In genomic region chr16:3885065-3885670, GRCm38 (mm10) we compare ENCODE assay signal across 8 mouse cellular contexts. TPM values are rescaled to one million over a fixed set of nuclear protein-coding genes. Genes with fewer than 3 reads are reported as not detected.
DNase-seq lines count a peak whose midpoint lies in the region; ATAC-seq and TF ChIP-seq lines count a peak whose summit lies in the region.

No protein-coding gene starts in this region.

- H3K9ac ChIP-seq in embryonic facial prominence, embryonic 15.5 days: peak overlapping the region; percentile 92
- peak overlapping the region; percentile 90 for H3K9ac ChIP-seq in kidney, embryonic 14.5 days (ENCODE audit: low read depth, low read length)
- H3K9ac ChIP-seq in midbrain, postnatal 0 days (replicated peaks; ENCODE audit: low read length, poor library complexity, severe bottlenecking): peak overlapping the region; percentile 93

- peaks cover 14% of the 10 kb centered on the region for H3K4me1 ChIP-seq in cerebellum, adult 2 months (ENCODE audit: control insufficient read depth, insufficient read depth, low read length)
- peaks cover 12% of the 10 kb centered on the region for H3K4me1 ChIP-seq in embryonic facial prominence, embryonic 15.5 days
- H3K4me1 ChIP-seq in kidney, embryonic 14.5 days (ENCODE audit: control insufficient read depth, insufficient read depth, low read length): peaks cover 7% of the 10 kb centered on the region; the same call in 1 of the 2 replicates
- peaks cover 8% of the 10 kb centered on the region; the same call in 1 of the 2 replicates for H3K4me1 ChIP-seq in midbrain, postnatal 0 days (ENCODE audit: insufficient read depth, low read length)

- H3K4me3 ChIP-seq in cerebellum, adult 2 months (replicated peaks; ENCODE audit: insufficient read depth, low read depth, low read length): peak overlapping the region; percentile 84
- H3K4me3 ChIP-seq in embryonic facial prominence, embryonic 15.5 days (replicated peaks): peak overlapping the region; percentile 96
- peak overlapping the region; percentile 94 for H3K4me3 ChIP-seq in kidney, embryonic 14.5 days (ENCODE audit: low read length)
- H3K4me3 ChIP-seq in midbrain, postnatal 0 days (ENCODE audit: low read depth, low read length): peak overlapping the region; percentile 99

- H3K36me3 ChIP-seq in embryonic facial prominence, embryonic 15.5 days: 0 out of 2 replicates have a peak, but pooled peaks cover 7% of the 10 kb centered on the region
- no peaks in the 10 kb centered on the region for H3K36me3 ChIP-seq in kidney, embryonic 14.5 days (ENCODE audit: control insufficient read depth, insufficient read depth, low read length)
- H3K36me3 ChIP-seq in midbrain, postnatal 0 days (ENCODE audit: insufficient read depth, low read length): peaks cover 2% of the 10 kb centered on the region; the same call in 1 of the 2 replicates

- H3K27ac ChIP-seq in cerebellum, adult 2 months (ENCODE audit: insufficient read depth, low read length): peak overlapping the region; percentile 95
- H3K27ac ChIP-seq in embryonic facial prominence, embryonic 15.5 days (replicated peaks): peak overlapping the region; percentile 96
- peak overlapping the region; percentile 86 for H3K27ac ChIP-seq in kidney, embryonic 14.5 days (ENCODE audit: low read depth, low read length)
- peak overlapping the region; percentile 92 for H3K27ac ChIP-seq in midbrain, postnatal 0 days (ENCODE audit: low read depth, low read length)

- no peak for ATAC-seq in embryonic facial prominence, embryonic 15.5 days (ENCODE audit: insufficient number of reproducible peaks, low FRiP score, low TSS enrichment, low read depth)
- ATAC-seq in kidney, embryonic 14.5 days (ENCODE audit: low FRiP score, low TSS enrichment): peak; percentile 13; the same call in 1 of the 2 replicates
- peak; percentile 8 for ATAC-seq in midbrain, postnatal 0 days (ENCODE audit: low FRiP score)

- intact Hi-C loops in left cerebral cortex, postnatal 36 days (cut with DNase I): loop anchor here (10.0 kb wide), 1 partner anchor 140 kb away; the partner anchor contains the start of gene Zfp263

- under 1% methylated on average over 10 of the region's 10 CpGs for WGBS in cerebellum, adult 2 months
- under 1% methylated on average over 10 of the region's 10 CpGs for WGBS in embryonic facial prominence, embryonic 15.5 days
- WGBS in kidney, embryonic 14.5 days: under 1% methylated on average over 10 of the region's 10 CpGs
- WGBS in midbrain, postnatal 0 days: 3% methylated on average over 10 of the region's 10 CpGs

- no peak for TF ChIP-seq CTCF in cerebellum, adult 2 months (IDR thresholded peaks at IDR 0.05; ENCODE audit: borderline replicate concordance, insufficient read depth, low read depth, low read length)
- no peak for TF ChIP-seq CTCF in midbrain, postnatal 0 days (IDR thresholded peaks at IDR 0.05)

- peak overlapping the region; percentile 71 for H3K4me2 ChIP-seq in embryonic facial prominence, embryonic 15.5 days (replicated peaks)
- H3K4me2 ChIP-seq in kidney, embryonic 14.5 days (replicated peaks; ENCODE audit: low read depth, low read length): peak overlapping the region; percentile 75
- peak overlapping the region; percentile 73 for H3K4me2 ChIP-seq in midbrain, postnatal 0 days (ENCODE audit: low read depth, low read length, poor library complexity, severe bottlenecking)

- no peaks in the 10 kb centered on the region for H3K9me3 ChIP-seq in embryonic facial prominence, embryonic 15.5 days (replicated peaks)
- no peaks in the 10 kb centered on the region for H3K9me3 ChIP-seq in kidney, embryonic 14.5 days (ENCODE audit: control insufficient read depth, low read length)
- no peaks in the 10 kb centered on the region for H3K9me3 ChIP-seq in midbrain, postnatal 0 days (ENCODE audit: low read length)

- H3K27me3 ChIP-seq in cerebellum, adult 2 months (ENCODE audit: control insufficient read depth, insufficient read depth, low read length): no peaks in the 10 kb centered on the region
- no peaks in the 10 kb centered on the region for H3K27me3 ChIP-seq in embryonic facial prominence, embryonic 15.5 days
- H3K27me3 ChIP-seq in kidney, embryonic 14.5 days (ENCODE audit: control insufficient read depth, insufficient read depth, low read length): no peaks in the 10 kb centered on the region
- H3K27me3 ChIP-seq in midbrain, postnatal 0 days (ENCODE audit: insufficient read depth, low read length): no peaks in the 10 kb centered on the region

- peak in 1 of 2 experiments; percentile 38 for DNase-seq in cerebellum, adult 2 months
- DNase-seq in cerebellum, adult 11 months: no peak
- DNase-seq in 416B (ENCODE audit: low read depth): peak; percentile 71
- peak; percentile 19 for DNase-seq in midbrain, postnatal 0 days (ENCODE audit: low spot score)
- DNase-seq in gastrocnemius, postnatal 4 days (ENCODE audit: low spot score in 2 of 2): no peak
- DNase-seq in left cerebral cortex, postnatal 36 days (ENCODE audit: low spot score in 2 of 2): no peak

- no peak for TF ChIP-seq POLR2A in cerebellum, adult 2 months (IDR thresholded peaks at IDR 0.05; ENCODE audit: borderline replicate concordance, insufficient read depth, low read length)

RNA-seq across cellular contexts. Expression of gene Gm20695, which starts 0.7 kb away (rescaled TPM):
- 0.69 and 1.4 TPM in 2 replicates for polyA plus RNA-seq in cerebellum, adult 2 months (2012; rRNA removed)
- 1.3 and 1.9 TPM in 2 replicates for polyA plus RNA-seq in embryonic facial prominence, embryonic 15.5 days (2015; fragmentation: Nextera tagmentation; extraction: Ambion mirVana)
- 0.70 and 2.9 TPM in 2 replicates for polyA plus RNA-seq in kidney, embryonic 14.5 days (2014; fragmentation: Nextera tagmentation; extraction: Ambion mirVana)
- 0.93 TPM in 1 of 2 replicates, not detected in the other for total RNA-seq in midbrain, postnatal 0 days (2014; rRNA removed)
- polyA plus RNA-seq in midbrain, postnatal 0 days (2015; fragmentation: Nextera tagmentation; extraction: Ambion mirVana): 1.6 and 2.8 TPM in 2 replicates
- under 1 TPM; 0.36 to 0.44 TPM for total RNA-seq in gastrocnemius, postnatal 4 days (2021)
- 1 to 10 TPM in 1 of 2 experiments, not detected in 1; 1.2 TPM for total RNA-seq in left cerebral cortex, postnatal 36 days (2021)

RNA-seq across cellular contexts. Expression of gene Zfp597, which starts 0.8 kb away (rescaled TPM):
- 14.1 and 14.3 TPM in 2 replicates for polyA plus RNA-seq in cerebellum, adult 2 months (2012; rRNA removed)
- polyA plus RNA-seq in embryonic facial prominence, embryonic 15.5 days (2015; fragmentation: Nextera tagmentation; extraction: Ambion mirVana): 5.7 and 7.2 TPM in 2 replicates
- 3.7 and 7.1 TPM in 2 replicates for polyA plus RNA-seq in kidney, embryonic 14.5 days (2014; fragmentation: Nextera tagmentation; extraction: Ambion mirVana)
- total RNA-seq in midbrain, postnatal 0 days (2014; rRNA removed): 43.4 and 53.9 TPM in 2 replicates
- 12.6 and 14.9 TPM in 2 replicates for polyA plus RNA-seq in midbrain, postnatal 0 days (2015; fragmentation: Nextera tagmentation; extraction: Ambion mirVana)
- 10 to 100 TPM; 10.6 to 11.9 TPM for total RNA-seq in gastrocnemius, postnatal 4 days (2021)
- 10 to 100 TPM; 23.1 to 26.8 TPM for total RNA-seq in left cerebral cortex, postnatal 36 days (2021)

RNA-seq across cellular contexts. Expression of gene Naa60, which starts 13.0 kb away (rescaled TPM):
- 115 and 116 TPM in 2 replicates for polyA plus RNA-seq in cerebellum, adult 2 months (2012; rRNA removed)
- polyA plus RNA-seq in embryonic facial prominence, embryonic 15.5 days (2015; fragmentation: Nextera tagmentation; extraction: Ambion mirVana): 56.8 and 59.6 TPM in 2 replicates
- polyA plus RNA-seq in kidney, embryonic 14.5 days (2014; fragmentation: Nextera tagmentation; extraction: Ambion mirVana): 34.2 and 58.4 TPM in 2 replicates
- total RNA-seq in midbrain, postnatal 0 days (2014; rRNA removed): 87.9 and 95.8 TPM in 2 replicates
- polyA plus RNA-seq in midbrain, postnatal 0 days (2015; fragmentation: Nextera tagmentation; extraction: Ambion mirVana): 102 and 106 TPM in 2 replicates
- 10 to 100 TPM; 37.3 to 43.1 TPM for total RNA-seq in gastrocnemius, postnatal 4 days (2021)
- 100 to 1,000 TPM; 124 TPM for total RNA-seq in left cerebral cortex, postnatal 36 days (2021)

RNA-seq across cellular contexts. Expression of gene 1700037C18Rik, which starts 23.3 kb away (rescaled TPM):
- polyA plus RNA-seq in cerebellum, adult 2 months (2012; rRNA removed): 4.8 and 5.8 TPM in 2 replicates
- polyA plus RNA-seq in embryonic facial prominence, embryonic 15.5 days (2015; fragmentation: Nextera tagmentation; extraction: Ambion mirVana): 10.9 and 13.2 TPM in 2 replicates
- polyA plus RNA-seq in kidney, embryonic 14.5 days (2014; fragmentation: Nextera tagmentation; extraction: Ambion mirVana): 7.0 and 10.2 TPM in 2 replicates
- 8.9 and 9.9 TPM in 2 replicates for total RNA-seq in midbrain, postnatal 0 days (2014; rRNA removed)
- 13.3 and 13.4 TPM in 2 replicates for polyA plus RNA-seq in midbrain, postnatal 0 days (2015; fragmentation: Nextera tagmentation; extraction: Ambion mirVana)
- 1 to 10 TPM; 3.1 to 5.6 TPM for total RNA-seq in gastrocnemius, postnatal 4 days (2021)
- total RNA-seq in left cerebral cortex, postnatal 36 days (2021): 10 to 100 TPM; 10.1 to 11.1 TPM

RNA-seq across cellular contexts. Expression of gene Cluap1, which starts 23.4 kb away (rescaled TPM):
- 24.6 and 26.5 TPM in 2 replicates for polyA plus RNA-seq in cerebellum, adult 2 months (2012; rRNA removed)
- polyA plus RNA-seq in embryonic facial prominence, embryonic 15.5 days (2015; fragmentation: Nextera tagmentation; extraction: Ambion mirVana): 36.2 and 37.8 TPM in 2 replicates
- 25.0 and 26.2 TPM in 2 replicates for polyA plus RNA-seq in kidney, embryonic 14.5 days (2014; fragmentation: Nextera tagmentation; extraction: Ambion mirVana)
- 24.7 and 30.1 TPM in 2 replicates for total RNA-seq in midbrain, postnatal 0 days (2014; rRNA removed)
- polyA plus RNA-seq in midbrain, postnatal 0 days (2015; fragmentation: Nextera tagmentation; extraction: Ambion mirVana): 44.9 and 49.6 TPM in 2 replicates
- total RNA-seq in gastrocnemius, postnatal 4 days (2021): 10 to 100 TPM; 12.3 to 13.3 TPM
- 10 to 100 TPM; 26.0 to 33.4 TPM for total RNA-seq in left cerebral cortex, postnatal 36 days (2021)

Comparison
In these comparisons a context has a peak if more than half of its experiments do, and no peak if none do; other contexts are left out.
1. DNase-seq: peak in 416B (single experiment) and midbrain, postnatal 0 days (single experiment); none in cerebellum, adult 11 months (single experiment), gastrocnemius, postnatal 4 days (0 of 2) and left cerebral cortex, postnatal 36 days (0 of 2).
2. Peak in every context shown above with its lines, with median percentiles within 50 percentile points of each other: H3K27ac ChIP-seq, H3K4me3 ChIP-seq, H3K4me2 ChIP-seq and H3K9ac ChIP-seq.